Mouse (Mus musculus) lung, postnatal 0 days (tissue): ENCODE data around the gene Vrk1. TPM values are rescaled to one million over a fixed set of nuclear protein-coding genes. Genes with fewer than 3 reads are reported as not detected.

Source experiments
- ATAC-seq: fragments of 200-750 bp; cut with Nextera tagmentation; 2 replicates; pipeline ENCODE4 v1.8.0; 2017; ENCODE audit warnings: moderate library complexity
- DNase-seq: peaks from one replicate; pipeline ENCODE4 v3.0.0-alpha.2; 2016; ENCODE audit warnings: low spot score
- H3K27ac ChIP-seq: fragments of 300-500 bp; sonication (generic); 2 replicates; pipeline ENCODE4 v1.5.1; 2014; ENCODE audit warnings: antibody characterized with exemption, mild to moderate bottlenecking, low read length, mixed read lengths
- H3K27me3 ChIP-seq: fragments of 300-500 bp; sonication (generic); replicated peaks from 2 replicates; pipeline ENCODE4 v1.6.1; 2014; ENCODE audit warnings: low read length, mixed read lengths; ENCODE audit not compliant: insufficient read depth
- H3K36me3 ChIP-seq: fragments of 300-500 bp; sonication (generic); 2 replicates; pipeline ENCODE4 v1.6.1; 2014; ENCODE audit warnings: low read length, mixed read lengths; ENCODE audit not compliant: insufficient read depth
- H3K4me1 ChIP-seq: fragments of 300-500 bp; sonication (generic); 2 replicates; pipeline ENCODE4 v1.6.1; 2014; ENCODE audit warnings: antibody characterized with exemption, low read depth, low read length, mixed read lengths; ENCODE audit not compliant: insufficient read depth
- H3K4me2 ChIP-seq: fragments of 300-500 bp; sonication (generic); replicated peaks from 2 replicates; pipeline ENCODE4 v1.6.1; 2014; ENCODE audit warnings: low read depth, mild to moderate bottlenecking, low read length, moderate library complexity, mixed read lengths
- H3K4me3 ChIP-seq: fragments of 300-500 bp; sonication (generic); 2 replicates; pipeline ENCODE4 v1.5.1; 2014; ENCODE audit warnings: low read depth, low read length
- H3K9ac ChIP-seq: fragments of 300-500 bp; sonication (generic); replicated peaks from 2 replicates; pipeline ENCODE4 v1.6.1; 2014; ENCODE audit warnings: low read depth, mild to moderate bottlenecking
- H3K9me3 ChIP-seq: fragments of 300-500 bp; sonication (generic); 2 replicates; pipeline ENCODE4 v1.6.1; 2016; ENCODE audit warnings: low read length, mixed read lengths
- CTCF ChIP-seq: IDR thresholded peaks from 2 replicates; pipeline ENCODE4 v1.5.1; 2016; ENCODE audit warnings: antibody characterized with exemption, mild to moderate bottlenecking
- EP300 ChIP-seq: IDR thresholded peaks from 2 replicates; pipeline ENCODE4 v1.6.1; 2016; ENCODE audit warnings: antibody characterized with exemption, mild to moderate bottlenecking, control low read depth
- WGBS: fragments of 180-500 bp; shearing (Covaris S2); extraction: QIAGEN DNeasy Blood & Tissue Kit; methylation state at CpG from one replicate; pipeline ENCODE4 v1.1.7; 2014; 5-methylcytosine and 5-hydroxymethylcytosine counted together
- polyA plus RNA-seq: library from polyadenylated mRNA; unstranded; fragments of >200 nt; fragmentation: Nextera tagmentation; extraction: Ambion mirVana; gene quantifications from 2 replicates; pipeline ENCODE4 v1.2.1, GENCODE M21; 2015

Vrk1 gene
- polyA plus RNA-seq, 1 experiment from 2014 or later: 23.6 TPM

DNA sequence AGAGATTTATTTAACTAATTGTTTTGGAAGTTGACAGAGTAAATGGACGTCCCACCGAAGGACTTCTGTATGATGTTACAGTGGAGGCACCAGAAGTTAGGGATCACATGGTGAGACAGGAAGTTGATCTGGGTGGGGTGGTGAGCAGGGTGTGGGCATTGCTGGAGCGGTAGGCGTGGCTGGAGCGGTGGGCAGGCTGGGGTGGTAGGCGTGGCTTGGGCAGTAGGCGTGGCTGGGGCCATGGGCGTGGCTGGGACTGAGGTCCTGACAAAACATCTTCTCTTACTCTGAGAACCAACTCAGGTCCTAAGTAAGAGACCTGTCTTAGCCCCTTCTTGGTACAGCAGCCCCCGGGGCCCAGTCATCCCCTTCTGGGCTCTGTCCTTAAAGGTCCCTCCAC is 84.8 kb downstream of the Vrk1 start:
- ATAC-seq (no peak), DNase-seq (no peak)
- Histone ChIP-seq H3K4me3 (no peak overlapping the region), H3K27me3 (no peaks in the 10 kb centered on the region), H3K4me1 (no peaks in the 10 kb centered on the region), H3K36me3 (no peaks in the 10 kb centered on the region), H3K9me3 (no peaks in the 10 kb centered on the region), H3K27ac (no peak overlapping the region), H3K4me2 (no peak overlapping the region), H3K9ac (no peak overlapping the region)
- TF ChIP-seq EP300 (no peak), CTCF (no peak)
- 88% methylated on average over 9 of the region's 9 CpGs for WGBS

DNA sequence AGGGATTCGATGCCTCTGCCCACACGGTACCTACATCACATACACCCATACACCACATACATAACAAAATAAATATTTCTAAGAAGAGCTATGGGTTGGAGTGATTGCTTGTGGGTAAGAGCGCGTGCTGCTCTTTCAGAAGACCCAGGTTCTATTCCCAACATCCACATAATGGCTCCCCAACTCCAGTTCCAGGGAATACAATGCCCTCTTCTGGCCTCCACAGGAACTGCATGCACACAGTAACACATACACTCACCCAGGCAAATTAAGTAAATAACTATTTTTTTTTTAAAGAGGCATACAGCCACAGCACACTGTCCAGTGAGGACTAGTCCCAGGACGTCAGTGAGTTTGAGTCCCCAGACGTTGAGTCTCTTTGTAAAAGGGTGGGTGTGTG is 92.0 kb downstream of the Vrk1 start:
- H3K4me1 ChIP-seq: no peaks in the 10 kb centered on the region
- H3K4me3 ChIP-seq: no peak overlapping the region
- no peak for ATAC-seq
- TF ChIP-seq EP300: no peak
- TF ChIP-seq CTCF: no peak; the same call in 1 of the 2 replicates
- no peaks in the 10 kb centered on the region for H3K27me3 ChIP-seq
- WGBS: 92% methylated on average over 6 of the region's 6 CpGs
- no peaks in the 10 kb centered on the region for H3K36me3 ChIP-seq
- no peak overlapping the region for H3K27ac ChIP-seq
- H3K9me3 ChIP-seq: no peaks in the 10 kb centered on the region
- DNase-seq: no peak
- no peak overlapping the region for H3K4me2 ChIP-seq
- H3K9ac ChIP-seq: no peak overlapping the region

DNA sequence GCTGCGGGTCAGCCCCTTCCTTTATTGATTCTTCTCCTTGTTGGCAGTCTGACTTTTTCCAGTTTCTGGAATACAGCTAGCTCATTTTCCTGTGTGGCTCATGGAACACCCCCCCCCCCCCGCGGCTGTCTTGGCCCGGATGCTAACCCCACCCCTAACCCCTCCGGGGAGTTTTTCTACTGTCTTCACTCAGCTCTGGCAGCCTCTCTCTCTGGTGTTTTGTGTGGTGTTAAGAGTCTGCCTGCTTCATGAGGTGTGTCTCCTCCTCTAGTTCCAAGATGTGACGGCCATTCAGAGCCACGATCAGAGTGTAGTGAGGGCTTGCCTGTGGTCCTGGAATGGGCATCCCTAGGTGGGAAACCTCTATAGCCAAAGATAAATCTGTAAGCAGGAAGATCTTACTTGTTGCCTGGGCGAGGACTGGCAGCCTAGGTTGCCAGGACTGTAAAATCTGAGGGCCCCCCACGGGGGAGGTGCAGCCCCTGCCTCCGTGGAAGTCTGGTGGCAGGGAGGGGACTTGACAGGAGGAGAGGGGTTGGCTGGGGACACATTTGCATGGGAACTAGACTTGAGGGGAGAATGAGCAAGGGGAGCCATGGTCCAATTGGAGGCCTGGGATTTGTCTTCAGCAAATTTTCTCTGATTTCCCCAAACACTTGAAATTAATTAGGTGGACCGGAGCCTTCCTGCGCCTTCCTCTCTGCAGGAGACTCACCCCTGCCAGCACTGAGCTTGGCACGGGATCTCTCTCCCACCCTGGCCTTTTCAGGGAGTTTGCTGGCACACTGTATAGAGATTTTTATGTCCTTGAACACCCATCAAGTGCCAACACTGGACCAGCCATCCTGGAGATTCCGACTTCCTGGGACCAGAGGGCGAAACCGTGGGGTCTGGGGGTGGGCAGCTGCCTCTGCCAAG is 93.0 kb downstream of the Vrk1 start:
- no peak overlapping the region for H3K4me2 ChIP-seq
- WGBS: 61% methylated on average over 16 of the region's 16 CpGs
- no peak overlapping the region for H3K9ac ChIP-seq
- H3K36me3 ChIP-seq: no peaks in the 10 kb centered on the region
- H3K4me3 ChIP-seq: no peak overlapping the region
- no peak overlapping the region for H3K27ac ChIP-seq
- no peak for ATAC-seq
- H3K27me3 ChIP-seq: no peaks in the 10 kb centered on the region
- no peaks in the 10 kb centered on the region for H3K9me3 ChIP-seq
- DNase-seq: no peak
- H3K4me1 ChIP-seq: no peaks in the 10 kb centered on the region
- TF ChIP-seq CTCF (no peak), EP300 (no peak)

DNA sequence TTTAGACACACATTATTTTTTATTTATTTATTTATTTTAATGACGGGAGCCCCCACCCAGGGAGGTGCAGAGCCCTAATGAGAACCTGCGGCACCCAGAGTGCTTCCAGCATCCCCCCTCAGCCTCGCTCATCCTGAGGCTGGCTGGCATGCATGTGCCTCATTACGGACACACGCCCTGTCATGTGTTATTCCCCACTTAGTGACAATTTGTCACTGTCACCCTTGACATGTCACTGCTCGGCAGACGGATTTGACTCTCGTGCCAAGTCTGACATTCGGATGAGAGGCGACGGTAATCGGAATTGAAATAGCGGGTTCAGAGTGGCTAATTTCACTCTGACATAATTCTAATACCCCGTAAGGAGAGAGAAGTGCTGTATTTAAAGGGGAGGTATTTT is 97.2 kb downstream of the Vrk1 start:
- Histone ChIP-seq H3K9ac (no peak overlapping the region), H3K27me3 (no peaks in the 10 kb centered on the region), H3K4me2 (no peak overlapping the region), H3K27ac (no peak overlapping the region), H3K4me1 (no peaks in the 10 kb centered on the region), H3K9me3 (no peaks in the 10 kb centered on the region), H3K36me3 (no peaks in the 10 kb centered on the region), H3K4me3 (no peak overlapping the region)
- DNase-seq: no peak
- WGBS: 81% methylated on average over 14 of the region's 14 CpGs
- no peak for ATAC-seq
- no peak for TF ChIP-seq CTCF
- no peak for TF ChIP-seq EP300

DNA sequence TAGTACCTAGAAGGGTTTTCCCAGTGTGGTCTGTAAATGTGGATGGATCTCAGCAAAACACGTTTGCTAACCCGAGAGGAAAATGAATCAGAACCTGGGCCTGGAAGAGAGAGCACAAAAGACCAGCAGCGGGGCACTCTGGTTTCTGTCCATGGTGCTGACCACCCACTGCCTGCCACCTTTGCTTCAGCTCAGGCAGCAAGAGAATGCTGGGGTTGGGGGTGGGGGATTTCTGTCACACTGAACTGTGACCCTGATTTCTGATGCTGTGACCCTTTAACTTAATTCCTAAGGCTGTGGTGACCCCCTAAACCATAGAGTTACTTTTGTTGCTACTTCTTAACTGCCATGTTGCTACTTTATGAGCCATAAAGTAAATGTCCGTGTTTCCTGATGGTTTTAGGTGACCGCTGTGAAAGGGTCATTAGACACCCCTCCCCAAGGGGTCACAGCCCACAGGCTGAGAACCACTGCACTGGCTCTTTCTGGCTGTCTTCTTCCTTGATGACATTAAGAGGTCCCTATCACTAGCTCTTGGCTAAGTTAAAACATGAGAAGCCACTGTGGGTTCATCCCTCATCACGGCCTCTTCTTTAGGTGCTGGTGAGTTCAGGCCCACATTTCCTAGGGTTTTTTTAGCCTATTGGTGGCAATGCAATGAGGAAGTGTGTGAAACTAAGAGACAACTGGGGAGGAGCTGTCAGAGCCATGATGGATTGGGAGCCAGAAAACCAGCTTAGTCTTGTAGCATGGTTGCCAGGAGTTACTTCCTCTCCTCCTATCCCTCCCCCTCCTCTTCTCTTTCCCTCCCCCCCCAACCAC is 105.3 kb downstream of the Vrk1 start:
- ATAC-seq (no peak), DNase-seq (peak; percentile 46)
- no peaks in the 10 kb centered on the region for H3K4me1 ChIP-seq
- H3K9ac ChIP-seq: no peak overlapping the region
- no peaks in the 10 kb centered on the region for H3K27me3 ChIP-seq
- WGBS: 29% methylated on average over 6 of the region's 6 CpGs
- H3K4me2 ChIP-seq: no peak overlapping the region
- H3K36me3 ChIP-seq: no peaks in the 10 kb centered on the region
- no peaks in the 10 kb centered on the region for H3K9me3 ChIP-seq
- H3K27ac ChIP-seq: no peak overlapping the region
- no peak for TF ChIP-seq CTCF
- no peak for TF ChIP-seq EP300
- H3K4me3 ChIP-seq: no peak overlapping the region

DNA sequence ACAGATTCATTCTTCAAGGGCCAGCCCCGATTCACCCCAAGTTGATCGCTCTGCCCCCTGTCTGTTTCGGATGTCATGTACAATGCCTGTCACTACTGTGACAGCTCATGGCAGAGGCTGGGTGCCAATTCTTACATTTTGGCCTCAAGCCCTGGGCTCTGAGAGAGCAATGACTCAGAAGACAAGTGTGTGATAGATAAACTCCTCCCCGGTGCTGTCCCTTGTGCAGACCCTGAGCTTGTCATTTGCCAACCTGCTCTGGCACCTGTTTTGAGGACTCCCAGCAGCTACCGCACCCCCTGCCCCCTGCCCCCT is 105.8 kb downstream of the Vrk1 start:
- Histone ChIP-seq H3K4me3 (no peak overlapping the region), H3K27me3 (no peaks in the 10 kb centered on the region), H3K4me2 (no peak overlapping the region), H3K4me1 (no peaks in the 10 kb centered on the region), H3K9me3 (no peaks in the 10 kb centered on the region), H3K9ac (no peak overlapping the region), H3K36me3 (no peaks in the 10 kb centered on the region), H3K27ac (no peak overlapping the region)
- DNase-seq (no peak), ATAC-seq (no peak)
- TF ChIP-seq EP300 (no peak), CTCF (no peak)
- WGBS: 31% methylated on average over 5 of the region's 5 CpGs
